Mouse (Mus musculus) hindbrain, embryonic 13.5 days (tissue): Measurements from ENCODE around the gene Sp6. TPM values are rescaled to one million over a fixed set of nuclear protein-coding genes. Genes with fewer than 3 reads are reported as not detected.
A peak's percentile ranks its signal among the peaks of the same experiment; 100 is the strongest.

Source experiments
- ATAC-seq: fragments of 200-750 bp; cut with Nextera tagmentation; 2 replicates; pipeline ENCODE4 v1.8.0; 2017; ENCODE audit warnings: moderate TSS enrichment; ENCODE audit not compliant: low FRiP score
- H3K27ac ChIP-seq: fragments of 300-500 bp; sonication (generic); 2 replicates; pipeline ENCODE4 v1.5.1; 2015; ENCODE audit warnings: inconsistent platforms, mild to moderate bottlenecking, moderate library complexity
- H3K27me3 ChIP-seq: fragments of 300-500 bp; sonication (generic); 2 replicates; pipeline ENCODE4 v1.6.1; 2015; ENCODE audit warnings: mild to moderate bottlenecking, inconsistent platforms
- H3K36me3 ChIP-seq: fragments of 300-500 bp; sonication (generic); 2 replicates; pipeline ENCODE4 v1.6.1; 2015; ENCODE audit warnings: mild to moderate bottlenecking, inconsistent platforms
- H3K4me1 ChIP-seq: fragments of 300-500 bp; sonication (generic); replicated peaks from 2 replicates; pipeline ENCODE4 v1.6.1; 2015; ENCODE audit warnings: inconsistent platforms
- H3K4me2 ChIP-seq: fragments of 300-500 bp; sonication (generic); 2 replicates; pipeline ENCODE4 v1.6.1; 2015; ENCODE audit warnings: inconsistent platforms, mild to moderate bottlenecking, moderate library complexity
- H3K4me3 ChIP-seq: fragments of 300-500 bp; sonication (generic); 2 replicates; pipeline ENCODE4 v1.5.1; 2015; ENCODE audit warnings: mild to moderate bottlenecking, inconsistent platforms
- H3K9ac ChIP-seq: fragments of 300-500 bp; sonication (generic); 2 replicates; pipeline ENCODE4 v1.6.1; 2015; ENCODE audit warnings: mild to moderate bottlenecking, inconsistent platforms
- H3K9me3 ChIP-seq: fragments of 300-500 bp; sonication (generic); 2 replicates; pipeline ENCODE4 v1.6.1; 2016; ENCODE audit warnings: inconsistent platforms
- WGBS: fragments of 180-500 bp; shearing (Covaris S2); methylation state at CpG from one replicate; pipeline ENCODE4 v1.1.7; 2015; 5-methylcytosine and 5-hydroxymethylcytosine counted together
- polyA plus RNA-seq: library from polyadenylated mRNA; unstranded; fragments of >200 nt; fragmentation: Nextera tagmentation; extraction: Ambion mirVana; gene quantifications from 2 replicates; pipeline ENCODE4 v1.2.1, GENCODE M21; 2015

Gene Sp6
- polyA plus RNA-seq, 1 experiment from 2014 or later: 0.29 TPM

DNA sequence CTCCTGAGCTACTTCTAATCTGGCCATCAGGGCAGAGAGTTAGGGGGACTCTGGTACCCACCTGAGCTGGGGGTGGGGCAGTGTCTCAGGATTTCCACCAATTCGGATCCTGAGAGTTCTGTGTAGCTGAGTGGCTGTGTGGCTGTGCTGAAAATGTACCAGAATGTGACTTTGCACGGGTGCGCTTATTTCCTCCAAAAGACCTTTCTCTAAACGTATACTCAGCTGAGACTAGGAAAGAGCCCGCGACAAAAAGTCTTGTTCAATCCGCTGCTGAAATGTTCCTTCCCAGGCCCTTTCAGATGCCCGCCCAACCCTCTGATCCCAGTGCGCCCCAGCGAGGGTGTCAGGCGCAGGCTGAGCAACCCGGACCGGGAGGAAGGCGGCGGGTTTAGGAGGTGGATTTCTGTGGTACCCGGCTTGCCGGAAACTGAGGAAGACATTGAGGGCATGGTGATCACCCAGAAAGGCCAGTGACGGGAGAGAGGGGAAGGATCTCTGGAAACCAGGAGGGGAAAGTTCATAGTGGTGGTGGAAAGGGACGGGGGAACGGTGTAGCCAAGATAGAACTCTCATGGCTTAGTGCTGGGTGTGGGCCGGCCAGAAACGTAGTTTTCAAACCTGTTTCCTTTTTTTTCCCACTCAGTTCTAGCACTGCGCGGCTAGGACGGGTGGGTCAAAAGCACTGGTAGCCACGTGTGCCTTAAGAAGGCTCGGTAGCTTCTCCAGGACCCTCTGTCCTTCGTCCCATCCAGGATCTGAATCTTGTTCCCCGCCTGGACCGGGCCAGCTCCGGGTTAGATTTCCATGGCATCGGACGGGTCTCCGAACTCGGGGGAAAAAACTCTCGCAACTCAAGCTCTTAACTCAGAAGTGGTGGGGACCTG, 4.7 kb downstream of the Sp6 start:
- WGBS: 1% methylated on average over 36 of the region's 36 CpGs
- ATAC-seq: no peak

DNA sequence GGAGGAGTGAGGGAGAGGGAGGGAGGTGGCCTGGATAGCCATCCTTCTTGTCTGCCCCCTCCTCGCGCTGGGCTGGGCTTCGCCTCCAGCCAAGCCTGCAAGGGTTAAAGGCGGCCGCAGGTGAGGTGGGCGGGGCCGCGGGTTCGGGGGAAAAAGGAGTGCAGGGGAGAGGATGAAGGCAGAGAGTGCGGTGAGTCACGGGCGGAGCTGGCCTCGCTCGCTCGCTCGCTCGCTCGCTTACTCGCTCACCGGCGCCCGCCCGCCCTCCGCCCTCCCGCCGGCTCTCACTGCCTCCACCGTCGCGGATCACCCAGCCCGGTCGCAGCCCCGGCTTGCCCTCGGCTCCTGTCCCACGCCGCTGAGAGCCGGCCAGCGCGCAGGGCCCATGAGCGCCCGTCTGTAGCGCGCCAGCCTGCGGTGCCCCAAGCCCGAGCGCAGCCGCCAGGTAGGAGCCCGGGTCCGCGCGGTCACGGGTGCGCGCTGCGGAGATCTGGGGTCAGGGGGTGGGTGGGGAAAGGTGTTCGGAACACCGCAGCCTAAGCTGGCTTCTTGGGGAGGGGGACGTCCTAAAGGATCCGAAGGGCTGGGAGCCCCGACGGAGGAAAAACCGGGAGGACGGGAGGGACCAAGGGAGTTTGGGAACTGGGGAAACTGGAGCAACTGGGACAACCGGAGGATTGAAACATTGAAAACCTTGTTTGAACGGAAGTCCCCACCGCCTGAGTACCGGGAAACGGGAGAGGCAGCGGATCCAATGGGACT, 5.6 kb downstream of the Sp6 start:
- WGBS: under 1% methylated on average over 55 of the region's 68 CpGs
- Histone ChIP-seq H3K27ac (no peak overlapping the region), H3K4me3 (peak overlapping the region; percentile 32), H3K36me3 (no peaks in the 10 kb centered on the region), H3K9ac (peak overlapping the region; percentile 39; the same call in 1 of the 2 replicates), H3K27me3 (peaks cover 95% of the 10 kb centered on the region), H3K4me2 (peak overlapping the region; percentile 51), H3K9me3 (no peaks in the 10 kb centered on the region), H3K4me1 (peaks cover 25% of the 10 kb centered on the region)
- no peak for ATAC-seq

More for the DNA sequence above, 4.7 kb downstream of the Sp6 start:
- Histone ChIP-seq H3K27me3 (peaks cover 95% of the 10 kb centered on the region), H3K4me2 (peak overlapping the region; percentile 51), H3K27ac (no peak overlapping the region), H3K36me3 (no peaks in the 10 kb centered on the region), H3K4me1 (peaks cover 25% of the 10 kb centered on the region), H3K9me3 (no peaks in the 10 kb centered on the region), H3K4me3 (peak overlapping the region; percentile 32), H3K9ac (peak overlapping the region; percentile 39; the same call in 1 of the 2 replicates)

DNA sequence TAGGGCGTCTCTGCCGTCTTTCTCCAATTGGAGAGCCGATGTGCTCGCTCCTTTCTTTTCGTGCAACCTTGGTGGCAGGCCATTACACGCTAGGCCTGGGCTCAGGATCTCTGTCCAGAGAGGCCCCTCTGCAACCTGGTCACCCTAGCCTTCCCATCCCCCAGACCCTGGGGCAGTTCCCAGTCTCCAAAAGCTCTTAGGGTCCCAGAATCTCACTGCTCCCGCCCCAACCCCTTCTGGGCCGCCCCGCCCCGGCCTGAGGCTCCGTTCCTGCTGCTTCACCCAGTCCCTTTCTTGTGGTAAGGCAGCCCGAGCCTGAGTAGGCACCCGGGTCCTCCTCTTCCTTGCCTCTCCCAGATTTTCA, 6.1 kb downstream of the Sp6 start:
- H3K27me3 ChIP-seq: peaks cover 95% of the 10 kb centered on the region
- ATAC-seq: no peak
- H3K9me3 ChIP-seq: no peaks in the 10 kb centered on the region
- H3K4me3 ChIP-seq: no peak overlapping the region
- H3K36me3 ChIP-seq: no peaks in the 10 kb centered on the region
- H3K27ac ChIP-seq: no peak overlapping the region
- peaks cover 25% of the 10 kb centered on the region for H3K4me1 ChIP-seq
- no peak overlapping the region; the same call in 1 of the 2 replicates for H3K4me2 ChIP-seq
- 3% methylated on average over 13 of the region's 13 CpGs for WGBS
- no peak overlapping the region for H3K9ac ChIP-seq

DNA sequence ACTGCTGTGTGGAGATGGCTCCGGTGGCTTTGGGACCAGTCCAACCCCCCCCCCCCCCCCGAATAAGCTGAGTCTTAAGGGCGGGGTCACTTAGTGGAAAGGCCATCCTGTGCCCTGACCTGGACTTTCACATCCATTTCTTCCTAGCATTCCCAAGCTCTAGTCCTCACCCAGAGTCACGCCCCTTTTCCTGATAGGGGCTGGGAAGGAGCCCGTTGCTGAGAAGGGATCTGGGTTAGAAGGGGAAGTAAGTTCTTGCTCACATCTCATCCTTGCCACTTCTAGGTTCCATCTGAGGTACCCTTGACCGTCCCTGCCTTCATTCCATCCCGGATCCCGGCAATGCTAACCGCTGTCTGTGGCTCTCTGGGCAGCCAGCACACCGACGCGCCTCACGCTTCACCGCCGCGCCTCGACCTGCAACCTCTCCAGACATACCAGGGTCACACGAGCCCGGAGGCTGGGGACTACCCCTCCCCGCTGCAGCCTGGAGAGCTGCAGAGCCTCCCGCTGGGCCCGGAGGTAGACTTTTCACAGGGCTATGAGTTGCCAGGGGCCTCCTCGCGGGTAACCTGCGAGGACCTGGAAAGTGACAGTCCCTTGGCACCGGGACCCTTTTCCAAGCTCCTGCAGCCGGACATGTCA, 8.0 kb downstream of the Sp6 start:
- no peaks in the 10 kb centered on the region for H3K36me3 ChIP-seq
- no peak overlapping the region for H3K27ac ChIP-seq
- H3K9me3 ChIP-seq: no peaks in the 10 kb centered on the region
- H3K27me3 ChIP-seq: peaks cover 93% of the 10 kb centered on the region
- H3K4me3 ChIP-seq: peak overlapping the region; percentile 48
- H3K4me1 ChIP-seq: peaks cover 33% of the 10 kb centered on the region
- H3K4me2 ChIP-seq: peak overlapping the region; percentile 69
- 1% methylated on average over 27 of the region's 27 CpGs for WGBS
- ATAC-seq: no peak
- no peak overlapping the region; the same call in 1 of the 2 replicates for H3K9ac ChIP-seq

DNA sequence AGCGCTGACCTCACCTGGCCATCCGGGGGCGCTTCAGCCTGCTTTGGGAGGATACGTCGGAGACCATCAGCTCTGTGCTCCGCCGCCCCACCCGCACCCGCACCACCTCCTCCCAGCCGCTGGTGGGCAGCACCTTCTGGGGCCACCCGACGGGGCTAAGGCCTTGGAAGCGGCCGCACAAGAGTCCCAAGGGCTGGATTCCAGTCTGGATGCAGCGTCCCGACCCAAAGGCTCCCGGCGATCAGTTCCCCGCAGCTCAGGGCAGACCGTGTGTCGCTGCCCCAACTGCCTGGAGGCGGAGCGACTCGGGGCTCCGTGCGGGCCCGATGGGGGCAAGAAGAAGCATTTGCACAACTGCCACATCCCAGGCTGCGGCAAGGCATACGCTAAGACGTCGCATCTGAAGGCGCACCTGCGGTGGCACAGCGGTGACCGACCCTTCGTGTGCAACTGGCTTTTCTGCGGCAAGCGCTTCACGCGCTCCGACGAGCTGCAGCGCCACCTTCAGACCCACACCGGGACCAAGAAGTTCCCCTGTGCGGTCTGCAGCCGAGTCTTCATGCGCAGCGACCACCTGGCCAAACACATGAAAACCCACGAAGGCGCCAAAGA, 8.8 kb downstream of the Sp6 start:
- peak overlapping the region; percentile 65 for H3K9ac ChIP-seq
- no peak overlapping the region for H3K27ac ChIP-seq
- H3K4me3 ChIP-seq: peak overlapping the region; percentile 48
- peak; percentile 48 for ATAC-seq
- no peaks in the 10 kb centered on the region for H3K36me3 ChIP-seq
- under 1% methylated on average over 50 of the region's 50 CpGs for WGBS
- peaks cover 34% of the 10 kb centered on the region for H3K4me1 ChIP-seq
- no peaks in the 10 kb centered on the region for H3K9me3 ChIP-seq
- H3K4me2 ChIP-seq: peak overlapping the region; percentile 69
- H3K27me3 ChIP-seq: peaks cover 86% of the 10 kb centered on the region

DNA sequence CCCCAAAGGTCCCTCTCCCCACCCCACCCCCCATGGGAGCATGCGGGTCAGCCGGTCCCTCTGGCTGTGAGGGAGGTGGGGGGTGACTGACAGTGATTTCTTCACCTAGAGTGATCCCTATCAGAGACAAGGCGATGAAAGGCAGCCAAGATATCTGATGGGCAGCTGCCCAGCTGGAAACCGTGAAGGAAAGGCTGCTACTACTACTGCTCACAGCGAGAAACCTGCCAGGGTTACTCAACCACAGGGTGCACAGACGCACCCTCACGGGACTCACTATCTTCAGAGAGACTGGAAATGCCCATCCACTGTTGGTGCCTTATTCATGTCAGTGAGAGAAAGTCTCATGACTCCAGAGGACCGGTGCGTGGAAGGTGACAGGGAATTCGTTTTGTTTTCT, 11.8 kb downstream of the Sp6 start:
- H3K36me3 ChIP-seq: no peaks in the 10 kb centered on the region
- no peak overlapping the region for H3K4me2 ChIP-seq
- 19% methylated on average over 10 of the region's 10 CpGs for WGBS
- no peaks in the 10 kb centered on the region for H3K9me3 ChIP-seq
- peaks cover 25% of the 10 kb centered on the region for H3K4me1 ChIP-seq
- H3K4me3 ChIP-seq: no peak overlapping the region
- no peak overlapping the region for H3K27ac ChIP-seq
- no peak overlapping the region for H3K9ac ChIP-seq
- H3K27me3 ChIP-seq: peaks cover 59% of the 10 kb centered on the region
- ATAC-seq: no peak

DNA sequence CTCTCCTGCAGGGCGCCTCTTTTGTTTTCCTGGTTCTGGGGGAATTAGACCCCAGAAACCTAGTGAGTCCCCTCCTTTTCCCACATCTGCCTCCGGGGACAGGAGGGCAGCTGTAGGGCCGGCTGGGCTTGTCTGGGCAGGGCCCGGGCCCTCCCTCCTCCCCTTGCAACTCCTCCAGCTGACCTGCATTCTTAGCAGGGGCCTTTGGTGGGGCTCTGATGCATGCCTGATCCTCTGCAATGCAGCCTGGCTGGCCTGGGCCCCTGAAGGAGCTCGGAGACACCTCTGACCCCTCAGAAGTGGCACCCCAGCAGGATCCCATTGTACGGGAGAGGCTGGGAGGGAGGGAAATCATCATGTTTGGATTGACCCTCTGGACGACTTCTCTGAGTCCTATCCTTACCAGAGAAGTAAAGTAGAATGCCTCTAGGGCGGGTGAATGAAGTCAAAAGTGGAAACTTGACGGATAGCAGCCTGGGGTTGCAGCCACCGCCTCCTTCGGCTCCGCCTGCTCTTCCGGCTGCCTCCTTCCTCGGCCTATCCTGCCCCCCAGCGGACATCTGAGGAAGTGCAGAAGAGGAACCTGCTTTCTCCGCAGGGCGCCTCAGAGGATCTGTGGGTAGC, 12.6 kb downstream of the Sp6 start:
- no peaks in the 10 kb centered on the region for H3K9me3 ChIP-seq
- no peaks in the 10 kb centered on the region for H3K36me3 ChIP-seq
- peaks cover 33% of the 10 kb centered on the region for H3K4me1 ChIP-seq
- H3K9ac ChIP-seq: peak overlapping the region; percentile 49
- H3K27me3 ChIP-seq: peaks cover 50% of the 10 kb centered on the region
- 1% methylated on average over 17 of the region's 17 CpGs for WGBS
- ATAC-seq: no peak
- peak overlapping the region; percentile 47 for H3K4me2 ChIP-seq
- peak overlapping the region; percentile 20; the same call in 1 of the 2 replicates for H3K4me3 ChIP-seq
- 0 out of 2 replicates have a peak overlapping the region, but pooled peaks have one; percentile 10 for H3K27ac ChIP-seq

DNA sequence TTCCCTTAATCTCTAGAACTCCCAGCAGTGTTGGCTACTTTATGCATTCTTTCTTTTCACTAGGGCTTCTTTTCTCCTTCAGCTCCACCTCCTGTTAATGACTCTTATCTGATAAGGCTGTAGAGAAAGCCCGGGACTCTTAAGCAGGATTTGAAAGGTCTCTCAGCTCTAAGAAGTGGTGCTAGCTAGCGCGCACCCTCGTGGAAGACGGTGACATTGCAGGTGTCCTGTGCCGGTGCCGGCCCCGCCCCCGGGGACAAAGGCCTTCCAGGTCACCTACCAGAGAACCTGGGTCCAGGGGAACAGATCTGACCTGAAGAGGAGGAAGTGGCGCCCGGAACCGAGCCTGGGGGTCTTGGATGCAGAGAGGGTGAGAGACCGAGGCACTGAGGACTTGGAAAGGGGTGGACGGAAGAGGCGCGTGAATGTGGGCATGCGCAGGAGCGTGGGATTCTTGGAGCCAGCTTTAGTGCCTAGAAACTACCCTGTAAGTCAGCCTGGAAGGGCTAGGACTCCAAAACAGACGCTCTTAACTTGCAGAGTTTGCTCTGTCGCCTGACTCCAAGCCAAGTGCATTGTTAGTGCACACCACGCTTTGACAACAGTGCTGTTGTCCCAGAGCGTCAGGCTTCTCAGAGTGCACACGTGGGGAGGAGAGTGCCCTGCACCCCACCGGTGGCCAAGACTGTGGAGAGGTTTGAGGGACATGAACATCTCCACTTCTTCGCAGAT, 16.7 kb downstream of the Sp6 start, which contains the start of gene Scrn2:
Gene Scrn2 (plus strand): TSS at position 253 of the 732 bp plus-strand sequence.
- no peaks in the 10 kb centered on the region for H3K9me3 ChIP-seq
- H3K4me2 ChIP-seq: peak within 1 kb of the TSS; percentile 71
- peak; percentile 85 for ATAC-seq
- peak within 1 kb of the TSS; percentile 85 for H3K27ac ChIP-seq
- H3K4me1 ChIP-seq: peaks cover 19% of the 10 kb centered on the region
- H3K36me3 ChIP-seq: no peaks in the 10 kb centered on the region
- H3K27me3 ChIP-seq: peaks cover 10% of the 10 kb centered on the region
- 2% methylated on average over 25 of the region's 25 CpGs for WGBS
- peak within 1 kb of the TSS; percentile 82 for H3K9ac ChIP-seq
- H3K4me3 ChIP-seq: peak within 1 kb of the TSS; percentile 61

DNA sequence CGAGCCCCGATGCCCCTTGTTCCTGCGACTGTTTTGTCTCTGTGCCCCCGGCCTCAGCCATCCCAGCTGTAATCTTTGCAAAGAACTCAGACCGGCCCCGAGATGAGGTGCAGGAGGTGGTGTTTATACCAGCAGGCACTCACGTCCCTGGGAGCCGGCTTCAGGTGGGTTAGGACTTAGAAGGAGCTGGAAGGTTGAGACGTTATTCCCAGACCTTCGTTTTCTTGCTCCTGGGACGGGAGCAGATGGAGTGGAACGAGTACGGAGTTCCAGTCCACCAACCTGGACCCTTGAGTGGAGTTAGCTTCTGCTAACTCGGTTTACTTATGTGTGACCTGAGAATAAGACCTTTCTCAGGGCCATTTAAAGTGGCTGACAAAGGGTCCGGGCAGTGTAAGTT, 17.2 kb downstream of the Sp6 start:
- peak overlapping the region; percentile 61 for H3K4me3 ChIP-seq
- peak overlapping the region; percentile 82 for H3K9ac ChIP-seq
- 25% methylated on average over 15 of the region's 15 CpGs for WGBS
- peak overlapping the region; percentile 85 for H3K27ac ChIP-seq
- peak overlapping the region; percentile 71 for H3K4me2 ChIP-seq
- no peaks in the 10 kb centered on the region for H3K9me3 ChIP-seq
- H3K27me3 ChIP-seq: peaks cover 4% of the 10 kb centered on the region
- no peak for ATAC-seq
- H3K36me3 ChIP-seq: no peaks in the 10 kb centered on the region
- peaks cover 18% of the 10 kb centered on the region for H3K4me1 ChIP-seq

DNA sequence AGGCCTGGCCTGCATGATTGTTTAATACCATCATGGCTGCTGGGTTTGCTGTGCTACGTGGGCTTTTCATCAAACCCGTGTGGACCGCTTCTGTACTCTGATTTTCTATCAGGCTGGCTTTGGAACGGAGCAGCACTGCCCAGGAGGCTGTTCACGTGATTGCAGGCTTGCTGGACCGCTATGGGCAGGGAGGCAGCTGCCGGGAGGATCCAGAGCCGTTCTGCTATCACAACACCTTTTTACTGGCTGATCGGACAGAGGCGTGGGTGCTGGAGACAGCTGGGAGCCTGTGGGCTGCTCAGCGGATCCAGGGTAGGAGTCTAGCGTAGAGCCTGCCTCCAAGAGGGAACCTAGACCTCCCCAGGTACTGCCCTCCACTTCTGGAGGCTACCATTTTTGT, 18.8 kb downstream of the Sp6 start:
- no peaks in the 10 kb centered on the region for H3K9me3 ChIP-seq
- 84% methylated on average over 12 of the region's 12 CpGs for WGBS
- no peak overlapping the region for H3K4me3 ChIP-seq
- no peak overlapping the region for H3K4me2 ChIP-seq
- H3K27ac ChIP-seq: no peak overlapping the region
- no peaks in the 10 kb centered on the region for H3K36me3 ChIP-seq
- peaks cover 10% of the 10 kb centered on the region for H3K4me1 ChIP-seq
- no peak overlapping the region for H3K9ac ChIP-seq
- H3K27me3 ChIP-seq: no peaks in the 10 kb centered on the region
- ATAC-seq: no peak

DNA sequence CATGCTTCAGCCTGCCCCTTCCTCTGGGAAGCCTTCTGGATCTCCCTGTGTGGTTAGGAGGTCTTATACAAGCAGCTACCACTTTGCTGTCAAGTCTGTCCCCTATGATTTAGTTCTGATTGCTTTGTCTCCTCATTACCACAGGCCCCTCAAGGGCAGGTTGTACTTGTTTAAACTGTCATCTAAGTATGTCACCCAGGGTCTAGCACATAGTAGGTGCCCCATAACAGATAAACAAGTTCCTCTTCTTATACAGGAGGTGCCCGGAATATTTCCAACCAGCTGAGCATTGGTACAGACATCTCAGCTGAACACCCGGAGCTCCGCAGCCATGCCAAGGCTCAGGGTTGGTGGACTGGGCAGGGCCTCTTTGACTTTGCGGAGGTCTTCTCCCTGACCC, 19.3 kb downstream of the Sp6 start:
- no peaks in the 10 kb centered on the region for H3K27me3 ChIP-seq
- H3K27ac ChIP-seq: no peak overlapping the region
- 95% methylated on average over 4 of the region's 4 CpGs for WGBS
- ATAC-seq: no peak
- no peak overlapping the region for H3K4me2 ChIP-seq
- no peaks in the 10 kb centered on the region for H3K36me3 ChIP-seq
- H3K9ac ChIP-seq: 0 out of 2 replicates have a peak overlapping the region, but pooled peaks have one; percentile 19
- no peak overlapping the region for H3K4me3 ChIP-seq
- no peaks in the 10 kb centered on the region for H3K9me3 ChIP-seq
- H3K4me1 ChIP-seq: peaks cover 10% of the 10 kb centered on the region
